Mouse (Mus musculus) kidney, adult 9 months (tissue): ENCODE results near the gene Amn1.
"Not testable (repeated sequence)": the region's sequence is repeated elsewhere in the genome, so short reads cannot be mapped to it uniquely, and the experiment has no call there.

ENCODE experiments used
- DNase-seq: peaks from one replicate; pipeline ENCODE4 v3.0.0; 2022

Amn1 gene

GRCm38 (mm10) chr6:149188041-149188924 lies at the start of gene Amn1:
Amn1 (minus strand) TSS chr6:149188712.
- peak; percentile 99 for DNase-seq

- DNase-seq: no peak
These were observed 48.3 kb upstream of the Amn1 start for GRCm38 (mm10) chr6:149236807-149237206.

DNA sequence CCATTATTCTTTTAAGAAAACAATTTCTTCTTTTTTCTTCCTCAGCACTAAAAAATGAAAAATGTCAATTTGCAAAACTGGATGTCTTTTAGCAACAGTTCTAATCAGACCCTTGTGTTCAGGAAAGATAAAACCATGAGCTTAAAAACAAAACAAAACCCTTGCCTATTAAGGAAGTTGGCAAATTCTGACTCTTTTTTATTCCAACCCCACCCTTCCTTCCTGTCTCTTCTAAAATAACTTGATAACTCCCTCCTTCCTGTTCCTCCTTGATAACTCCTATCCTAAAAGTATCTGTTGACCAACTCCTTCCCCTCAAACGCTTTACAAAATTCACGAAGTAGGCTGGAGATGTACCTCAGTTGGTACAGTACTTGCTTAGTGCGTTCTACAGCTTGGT lies 45.4 kb upstream of the Amn1 start:
- DNase-seq: no peak

DNA sequence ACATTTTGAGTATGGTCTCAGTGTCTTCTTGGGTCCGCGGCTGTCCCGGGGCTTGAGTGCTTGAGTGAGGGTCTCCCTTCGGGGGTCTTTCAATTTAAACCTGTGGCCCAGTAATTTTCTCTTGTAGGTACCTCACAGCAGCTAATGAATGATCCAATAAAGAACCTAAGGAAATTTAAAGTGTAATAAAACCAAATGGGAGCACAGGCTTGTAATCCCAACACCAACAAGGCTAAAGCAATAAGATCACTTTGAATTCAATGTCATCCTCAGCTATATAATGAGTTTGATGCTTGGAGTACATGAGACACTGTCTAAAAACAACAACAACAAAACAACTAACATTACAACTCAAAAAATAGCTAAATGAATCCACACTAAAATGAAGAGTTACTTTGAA lies 36.2 kb upstream of the Amn1 start:
- no peak for DNase-seq

- no peak for DNase-seq
These were observed 32.8 kb upstream of the Amn1 start for GRCm38 (mm10) chr6:149221296-149221695.

DNA sequence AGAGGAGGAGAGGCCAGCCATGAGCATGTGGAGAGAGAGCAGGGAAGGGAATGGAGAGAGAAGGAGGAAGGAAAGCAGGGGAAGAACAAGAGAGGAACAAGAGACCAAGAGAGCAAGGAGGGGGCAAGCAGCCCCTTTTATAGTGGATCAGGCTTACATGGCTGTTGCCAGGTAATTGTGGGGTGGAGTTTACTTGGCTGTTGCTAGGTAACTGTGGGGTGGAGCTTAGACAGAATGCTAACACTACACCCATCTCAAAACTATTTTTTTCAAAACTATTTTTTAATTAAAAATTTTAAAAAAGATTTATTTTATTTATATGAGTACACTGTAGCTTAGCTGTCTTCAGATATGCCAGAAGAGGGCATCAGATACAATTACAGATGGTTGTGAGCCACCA lies 10.1 kb upstream of the Amn1 start:
- no peak for DNase-seq

DNA sequence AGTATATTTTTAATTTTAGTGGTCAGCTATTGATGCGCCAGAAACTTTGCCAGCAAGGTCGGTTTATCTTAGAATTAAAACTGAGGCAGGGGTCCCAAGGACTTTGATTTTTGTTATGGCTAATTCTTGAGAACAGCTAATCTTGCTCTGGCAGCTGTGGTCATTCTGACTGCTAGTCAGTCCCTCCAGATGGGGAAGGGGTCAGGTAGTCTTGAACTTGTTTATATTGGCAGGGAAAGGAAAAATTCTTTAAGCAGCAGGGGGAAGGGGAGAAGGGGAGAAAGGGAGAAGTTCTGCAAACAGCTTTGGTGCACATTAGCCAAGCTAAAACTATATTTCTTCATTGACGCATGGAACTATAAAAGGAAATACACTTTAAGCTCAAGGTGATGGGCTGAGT lies 8.6 kb upstream of the Amn1 start:
- no peak for DNase-seq

GRCm38 (mm10) chr6:149193276-149193905 lies 4.9 kb upstream of the Amn1 start:
- DNase-seq: peak; percentile 92

GRCm38 (mm10) chr6:149191951-149192350 lies 3.4 kb upstream of the Amn1 start:
- not testable (repeated sequence) for DNase-seq

DNA sequence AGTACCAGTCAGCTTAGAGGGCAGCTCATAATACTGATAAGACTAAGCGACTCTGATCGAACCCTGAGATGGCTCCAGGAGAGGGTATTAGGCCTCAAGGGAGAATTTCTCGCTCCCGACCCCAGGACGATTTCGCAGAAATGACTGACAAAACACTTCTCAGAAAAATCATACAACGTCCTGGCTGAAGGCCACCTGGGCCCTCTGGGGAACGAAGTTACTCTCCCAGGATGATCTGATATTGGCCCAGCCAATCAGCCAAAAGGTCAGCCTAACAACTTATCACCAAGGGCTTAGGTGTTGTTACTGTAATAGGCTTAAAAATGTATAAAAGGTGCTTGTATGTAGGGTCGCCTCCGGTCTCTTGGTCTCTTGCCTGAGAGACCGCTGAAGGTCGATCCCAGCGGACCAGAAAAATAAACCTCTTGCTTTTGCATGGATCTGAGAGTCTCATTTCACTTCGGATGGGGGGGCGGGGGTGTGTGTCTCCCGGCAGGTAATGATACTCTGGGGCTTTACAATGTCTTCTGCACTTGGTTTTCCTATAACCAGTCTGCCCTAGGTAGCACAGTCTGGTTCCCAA lies 919 bp upstream of the Amn1 start:
- DNase-seq: peak; percentile 23

GRCm38 (mm10) chr6:149188925-149189257 lies 379 bp upstream of the Amn1 start:
- DNase-seq: no peak

GRCm38 (mm10) chr6:149187371-149187770 lies 1.1 kb downstream of the Amn1 start:
- no peak for DNase-seq

- DNase-seq: no peak
These were observed 4.5 kb downstream of the Amn1 start for GRCm38 (mm10) chr6:149184007-149184406.

- no peak for DNase-seq
These were observed 9.4 kb downstream of the Amn1 start for GRCm38 (mm10) chr6:149179064-149179463.

DNA sequence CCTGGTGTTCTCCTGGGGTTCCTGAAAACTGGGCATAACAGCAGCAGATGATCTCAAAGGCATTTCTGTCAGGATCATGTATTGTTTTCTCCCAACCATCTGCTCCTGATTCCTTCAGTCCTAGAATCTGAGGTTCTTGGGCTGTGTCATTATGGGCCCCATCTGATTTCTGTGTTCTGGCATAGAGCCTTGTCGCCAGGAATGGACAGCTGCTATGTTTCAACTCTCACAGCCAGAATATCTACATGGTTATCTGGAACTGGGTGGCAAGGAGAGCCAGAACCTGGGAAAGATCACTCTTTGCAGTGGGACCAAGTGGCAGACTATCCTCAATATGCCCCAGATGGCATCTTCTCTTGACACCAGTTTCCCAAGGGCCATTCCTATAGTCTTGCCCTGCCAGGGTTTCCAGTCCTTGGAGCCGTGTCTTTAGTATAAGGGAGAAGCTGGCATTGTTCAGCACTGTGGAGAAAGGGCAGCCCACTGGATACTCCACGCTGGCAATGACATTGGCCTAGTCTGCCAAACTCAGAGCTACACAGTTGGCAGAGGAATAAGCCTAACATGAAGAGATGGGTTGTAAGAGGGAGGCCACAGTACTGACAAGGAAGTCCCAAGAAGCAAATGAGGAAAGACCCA lies 13.5 kb downstream of the Amn1 start:
- no peak for DNase-seq

GRCm38 (mm10) chr6:149173831-149174625 lies 14.5 kb downstream of the Amn1 start:
- no peak for DNase-seq

DNA sequence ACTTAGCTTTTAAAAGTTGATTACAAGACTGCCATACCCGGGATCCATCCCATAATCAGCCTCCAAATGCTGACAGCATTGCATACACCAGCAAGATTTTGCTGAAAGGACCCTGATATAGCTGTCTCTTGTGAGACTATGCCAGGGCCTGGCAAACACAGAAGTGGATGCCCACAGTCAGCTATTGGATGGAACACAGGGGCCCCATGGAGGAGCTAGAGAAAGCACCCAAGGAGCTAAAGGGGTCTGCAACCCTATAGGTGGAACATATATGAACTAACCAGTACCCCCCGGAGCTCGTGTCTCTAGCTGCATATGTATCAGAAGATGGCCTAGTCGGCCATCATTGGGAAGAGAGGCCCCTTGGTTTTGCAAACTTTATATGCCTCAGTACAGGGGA lies 18.5 kb downstream of the Amn1 start:
- DNase-seq: not testable (repeated sequence)

DNA sequence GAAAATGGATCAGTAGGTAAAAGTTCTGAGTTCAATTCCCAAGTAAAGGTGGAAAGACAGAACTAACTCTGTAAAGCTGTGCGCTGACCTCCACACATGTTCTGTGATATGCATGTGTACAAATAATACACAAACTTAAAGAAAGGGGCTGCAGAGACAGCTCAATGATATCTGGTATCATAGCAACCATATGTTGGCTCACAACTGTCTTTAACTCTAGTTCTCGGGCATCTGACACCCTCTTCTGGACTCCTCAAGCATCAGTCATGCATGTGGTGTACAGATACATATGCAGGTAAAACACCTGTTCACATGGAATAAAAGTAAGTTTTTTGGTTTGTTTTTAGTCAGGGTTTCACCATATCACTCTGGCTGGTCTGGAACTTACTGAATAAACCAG lies 20.1 kb downstream of the Amn1 start:
- no peak for DNase-seq

GRCm38 (mm10) chr6:149167672-149168071 lies 20.8 kb downstream of the Amn1 start:
- DNase-seq: no peak

- DNase-seq: peak; percentile 40
These were observed 21.5 kb downstream of the Amn1 start for GRCm38 (mm10) chr6:149167038-149167437.

DNA sequence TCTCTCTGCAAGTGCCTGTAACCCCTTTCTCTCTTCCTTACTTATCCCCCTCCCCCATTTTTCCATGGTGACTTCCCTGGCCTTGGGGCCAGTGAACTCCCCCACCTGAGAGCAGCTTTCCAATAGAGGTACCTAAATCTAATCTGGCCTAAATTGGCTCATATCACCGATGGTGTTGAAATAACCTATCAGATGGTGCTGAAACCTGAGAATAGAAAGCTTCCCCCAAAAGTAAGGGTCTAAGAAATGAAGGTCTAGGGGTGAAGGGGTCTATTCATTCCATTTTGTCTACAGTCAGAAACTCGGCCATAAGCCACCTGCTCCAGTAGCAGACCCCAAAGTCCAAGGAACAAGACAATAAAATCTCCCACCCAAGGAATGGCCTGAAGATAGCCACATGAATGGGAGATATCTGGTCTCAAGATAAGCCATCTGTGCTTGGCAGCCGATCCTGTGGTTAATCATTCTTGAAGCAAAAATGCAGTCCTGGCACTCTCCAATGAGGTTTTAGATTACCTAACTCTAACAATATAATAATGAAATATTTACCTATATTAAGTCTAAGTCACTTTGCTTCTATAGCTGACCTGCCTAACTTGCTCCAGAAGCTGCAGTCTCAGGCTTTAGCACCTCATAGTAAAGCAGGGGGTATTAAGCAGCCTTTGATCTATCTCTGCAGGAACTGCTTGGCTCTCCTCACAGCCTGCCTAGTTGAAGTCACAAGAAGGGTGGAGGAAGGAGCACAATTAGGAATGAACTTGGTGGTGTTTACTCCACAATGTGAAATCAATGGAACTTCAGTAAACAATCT lies 33.3 kb downstream of the Amn1 start:
- peak; percentile 67 for DNase-seq
